Mouse (Mus musculus) hindbrain, embryonic 12.5 days (tissue): ENCODE data around the gene Lyl1. TPM values are rescaled to one million over a fixed set of nuclear protein-coding genes. Genes with fewer than 3 reads are reported as not detected.

ENCODE experiments used
- ATAC-seq: fragments of 200-750 bp; cut with Nextera tagmentation; 2 replicates; pipeline ENCODE4 v1.8.0; 2017; ENCODE audit warnings: moderate TSS enrichment; ENCODE audit not compliant: low FRiP score
- H3K27ac ChIP-seq: fragments of 300-500 bp; sonication (generic); 2 replicates; pipeline ENCODE4 v1.5.1; 2016; ENCODE audit warnings: mild to moderate bottlenecking
- H3K27me3 ChIP-seq: fragments of 300-500 bp; sonication (generic); 2 replicates; pipeline ENCODE4 v1.6.1; 2016; ENCODE audit warnings: mild to moderate bottlenecking
- H3K36me3 ChIP-seq: fragments of 300-500 bp; sonication (generic); 2 replicates; pipeline ENCODE4 v1.6.1; 2016; ENCODE audit warnings: mild to moderate bottlenecking
- H3K4me1 ChIP-seq: fragments of 300-500 bp; sonication (generic); 2 replicates; pipeline ENCODE4 v1.6.1; 2016
- H3K4me2 ChIP-seq: fragments of 300-500 bp; sonication (generic); replicated peaks from 2 replicates; pipeline ENCODE4 v1.6.1; 2016; ENCODE audit warnings: mild to moderate bottlenecking
- H3K4me3 ChIP-seq: fragments of 300-500 bp; sonication (generic); 2 replicates; pipeline ENCODE4 v1.5.1; 2016; ENCODE audit warnings: mild to moderate bottlenecking
- H3K9ac ChIP-seq: fragments of 300-500 bp; sonication (generic); 2 replicates; pipeline ENCODE4 v1.6.1; 2016; ENCODE audit warnings: mild to moderate bottlenecking, moderate library complexity
- H3K9me3 ChIP-seq: fragments of 300-500 bp; sonication (generic); replicated peaks from 2 replicates; pipeline ENCODE4 v1.6.1; 2016; ENCODE audit warnings: mild to moderate bottlenecking
- WGBS: fragments of 180-500 bp; shearing (Covaris S2); methylation state at CpG from one replicate; pipeline ENCODE4 v1.1.7; 2016; 5-methylcytosine and 5-hydroxymethylcytosine counted together
- polyA plus RNA-seq: library from polyadenylated mRNA; unstranded; fragments of >200 nt; fragmentation: Nextera tagmentation; extraction: Ambion mirVana; gene quantifications from 2 replicates; pipeline ENCODE4 v1.2.1, GENCODE M21; 2016

Gene Lyl1
- polyA plus RNA-seq, 1 experiment from 2014 or later = 4.6 TPM

DNA sequence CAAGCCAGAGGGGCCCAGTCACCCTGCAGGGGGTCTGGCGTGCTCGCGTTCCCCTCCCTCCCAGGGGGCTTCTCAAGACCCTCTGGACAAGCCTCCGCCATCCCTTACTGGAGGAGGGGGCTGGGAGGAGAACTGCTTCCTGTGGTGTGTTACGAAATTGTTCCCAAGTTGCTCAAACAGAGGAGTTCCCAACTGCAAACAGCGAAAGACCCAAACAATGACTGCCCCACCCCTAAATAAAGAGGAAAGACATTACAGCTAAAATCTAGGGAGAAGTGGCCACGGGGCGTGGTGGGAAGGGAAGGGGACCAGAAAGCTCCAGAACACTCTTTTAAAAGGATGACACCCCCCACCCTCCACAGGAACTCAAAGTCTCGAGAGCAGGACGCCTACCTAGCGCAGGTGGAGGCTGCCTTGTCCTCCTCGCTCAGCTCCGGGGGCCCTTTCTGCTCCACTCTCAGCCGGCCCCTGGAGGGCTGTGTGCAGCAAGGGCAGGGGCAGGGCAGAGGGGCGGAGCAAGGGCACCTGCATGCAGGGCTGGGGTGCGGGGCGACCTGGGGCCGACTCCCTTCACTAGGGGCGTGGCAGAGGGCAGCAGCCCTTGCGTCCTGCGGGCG lies 6.1 kb downstream of the Lyl1 start:
- Histone ChIP-seq H3K4me1 (peaks cover 73% of the 10 kb centered on the region), H3K27ac (peak overlapping the region; percentile 75)
- 6% methylated on average over 22 of the region's 22 CpGs for WGBS

DNA sequence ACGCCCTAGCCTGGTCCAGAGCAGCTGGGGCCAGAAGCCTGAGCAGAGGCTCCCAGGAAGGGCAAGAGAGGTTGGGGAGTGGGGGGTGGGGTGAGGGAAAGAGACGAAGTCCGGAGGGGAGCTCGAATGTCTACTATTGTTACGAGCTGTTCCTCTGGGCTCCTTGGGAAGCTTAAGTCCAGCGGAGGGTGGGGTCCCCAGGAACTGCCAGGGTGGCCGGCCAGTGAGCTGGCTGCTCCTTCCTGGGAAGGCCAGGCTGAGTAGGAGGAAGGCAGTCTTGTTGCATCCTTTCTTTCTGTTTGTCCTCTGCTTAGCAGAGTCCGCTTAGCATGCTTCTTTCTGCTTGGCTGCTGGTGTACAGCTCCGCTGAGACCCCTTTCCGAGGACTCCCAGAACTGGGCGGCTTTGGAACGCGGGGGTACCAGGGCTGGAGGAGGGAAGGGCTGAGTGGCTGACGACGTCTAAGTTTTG lies 6.8 kb downstream of the Lyl1 start:
- peaks cover 81% of the 10 kb centered on the region for H3K4me1 ChIP-seq
- H3K9ac ChIP-seq = peak overlapping the region; percentile 51
- WGBS = 4% methylated on average over 15 of the region's 15 CpGs
- H3K4me3 ChIP-seq = no peak overlapping the region
- no peaks in the 10 kb centered on the region for H3K9me3 ChIP-seq
- peaks cover 78% of the 10 kb centered on the region for H3K27me3 ChIP-seq
- H3K4me2 ChIP-seq = peak overlapping the region; percentile 41
- no peaks in the 10 kb centered on the region for H3K36me3 ChIP-seq
- H3K27ac ChIP-seq = peak overlapping the region; percentile 75
- no peak for ATAC-seq

More for the DNA sequence above, 6.1 kb downstream of the Lyl1 start:
- Histone ChIP-seq H3K9ac (peak overlapping the region; percentile 59; the same call in 1 of the 2 replicates), H3K4me2 (peak overlapping the region; percentile 41), H3K9me3 (no peaks in the 10 kb centered on the region), H3K27me3 (peaks cover 79% of the 10 kb centered on the region), H3K4me3 (peak overlapping the region; percentile 23), H3K36me3 (no peaks in the 10 kb centered on the region)
- no peak for ATAC-seq

GRCm38 (mm10) chr8:84708774-84709475 lies 7.7 kb downstream of the Lyl1 start:
- 0 out of 2 replicates have a peak overlapping the region, but pooled peaks have one; percentile 13 for H3K9ac ChIP-seq
- peak overlapping the region; percentile 68; the same call in 1 of the 2 replicates for H3K27ac ChIP-seq
- H3K4me1 ChIP-seq = peaks cover 85% of the 10 kb centered on the region
- WGBS = 11% methylated on average over 12 of the region's 12 CpGs
- H3K4me3 ChIP-seq = no peak overlapping the region
- ATAC-seq = peak; percentile 62
- no peaks in the 10 kb centered on the region for H3K9me3 ChIP-seq
- 0 out of 2 replicates have a peak overlapping the region, but pooled peaks have one; percentile 19 for H3K4me2 ChIP-seq
- no peaks in the 10 kb centered on the region for H3K36me3 ChIP-seq
- peaks cover 78% of the 10 kb centered on the region for H3K27me3 ChIP-seq

DNA sequence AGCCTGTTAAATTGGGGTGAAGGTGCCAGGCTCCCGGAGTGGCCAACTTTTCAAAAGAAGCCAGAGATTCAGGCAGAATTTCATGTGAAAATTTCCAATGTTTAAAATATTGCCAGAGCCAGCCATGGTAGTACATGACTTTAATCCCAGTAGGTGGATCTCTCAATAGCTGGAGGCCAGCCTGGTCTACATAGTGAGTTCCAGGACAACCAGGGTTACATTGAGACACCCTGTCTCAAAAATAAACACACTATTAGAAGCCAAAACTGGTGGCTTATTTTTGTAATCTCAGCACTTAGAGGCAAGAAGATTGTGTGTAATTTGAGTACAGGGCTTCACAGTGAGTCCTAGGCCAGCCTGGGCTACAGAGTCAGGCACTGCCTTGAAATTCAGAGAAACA lies 8.7 kb downstream of the Lyl1 start:
- Histone ChIP-seq H3K27ac (peak overlapping the region; percentile 57), H3K4me2 (no peak overlapping the region), H3K27me3 (peaks cover 78% of the 10 kb centered on the region), H3K9me3 (no peaks in the 10 kb centered on the region), H3K4me3 (no peak overlapping the region), H3K36me3 (no peaks in the 10 kb centered on the region), H3K9ac (no peak overlapping the region), H3K4me1 (peaks cover 90% of the 10 kb centered on the region)
- ATAC-seq = no peak
- 95% methylated on average over 1 of the region's 1 CpGs for WGBS

GRCm38 (mm10) chr8:84711312-84711711 lies 10.1 kb downstream of the Lyl1 start:
- H3K9me3 ChIP-seq = no peaks in the 10 kb centered on the region
- H3K27ac ChIP-seq = peak overlapping the region; percentile 93
- no peak overlapping the region for H3K4me3 ChIP-seq
- peaks cover 77% of the 10 kb centered on the region for H3K27me3 ChIP-seq
- 0 out of 2 replicates have a peak overlapping the region, but pooled peaks have one; percentile 4 for H3K4me2 ChIP-seq
- H3K36me3 ChIP-seq = no peaks in the 10 kb centered on the region
- peaks cover 90% of the 10 kb centered on the region for H3K4me1 ChIP-seq
- H3K9ac ChIP-seq = peak overlapping the region; percentile 24
- no peak for ATAC-seq
- whole genome bisulfite sequencing = 39% methylated on average over 3 of the region's 3 CpGs

DNA sequence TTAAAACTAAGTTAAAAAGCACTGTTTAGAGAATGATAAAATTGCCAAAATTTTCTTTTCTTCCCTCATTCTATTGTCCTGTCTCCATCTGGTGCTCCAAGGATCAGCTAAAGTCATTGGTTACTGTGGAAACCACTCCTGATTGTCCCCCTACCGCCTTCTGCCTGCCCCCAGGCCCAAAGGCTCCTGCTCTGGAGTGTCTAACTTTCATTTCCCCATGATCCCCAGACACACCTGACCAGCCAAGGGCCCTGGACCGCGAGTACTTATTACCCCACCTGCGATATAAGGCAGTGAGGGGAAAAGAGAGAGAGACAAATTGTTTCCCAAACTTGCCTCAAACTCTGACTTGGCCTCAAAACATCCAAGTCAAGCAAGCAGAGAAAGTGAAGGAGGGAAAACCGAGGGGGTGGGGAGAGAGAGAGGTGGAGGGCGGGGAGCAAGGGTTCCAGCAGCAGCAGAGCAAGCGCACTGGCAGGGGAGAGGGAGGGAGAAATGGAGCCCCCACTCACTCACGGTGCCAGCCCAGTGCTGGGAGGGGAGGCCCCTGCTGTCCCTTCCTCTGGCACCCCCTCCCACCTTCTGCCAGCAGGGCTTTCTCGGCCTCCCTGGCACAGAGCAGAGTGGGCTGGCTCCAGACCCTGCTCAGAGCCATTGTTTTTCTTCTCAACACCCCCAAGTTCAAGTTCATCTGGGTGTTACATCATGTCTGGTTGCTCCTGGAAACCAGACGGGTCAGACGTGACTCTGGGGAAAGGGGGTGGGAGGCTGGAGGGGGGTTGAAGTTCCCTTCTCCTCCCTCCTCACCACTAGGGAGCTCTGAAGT lies 10.9 kb downstream of the Lyl1 start:
- no peaks in the 10 kb centered on the region for H3K36me3 ChIP-seq
- peaks cover 76% of the 10 kb centered on the region for H3K27me3 ChIP-seq
- H3K9me3 ChIP-seq = no peaks in the 10 kb centered on the region
- no peak overlapping the region for H3K4me2 ChIP-seq
- ATAC-seq = peak; percentile 88
- peak overlapping the region; percentile 93 for H3K27ac ChIP-seq
- WGBS = 19% methylated on average over 10 of the region's 11 CpGs
- H3K9ac ChIP-seq = peak overlapping the region; percentile 24
- peaks cover 86% of the 10 kb centered on the region for H3K4me1 ChIP-seq
- no peak overlapping the region for H3K4me3 ChIP-seq

DNA sequence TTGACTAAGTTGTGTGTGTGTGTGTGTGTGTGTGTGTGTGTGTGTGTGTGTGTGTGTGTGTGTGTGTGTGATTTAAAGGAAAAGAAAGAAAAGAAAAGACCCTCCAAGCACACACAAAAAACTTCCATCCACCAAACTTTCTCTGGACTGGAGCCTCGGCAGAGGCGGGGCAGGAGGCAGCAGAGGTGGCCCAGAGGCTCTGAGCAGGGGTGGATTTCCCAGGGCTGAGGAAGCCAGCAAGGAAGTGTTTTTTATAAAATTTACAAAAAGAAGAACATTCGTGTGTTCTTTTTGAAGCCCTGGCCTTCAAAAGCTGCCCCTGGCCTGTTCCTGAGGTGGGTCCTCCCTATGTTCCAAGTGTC lies 11.5 kb downstream of the Lyl1 start:
- no peak overlapping the region for H3K4me3 ChIP-seq
- ATAC-seq = peak; percentile 32; the same call in 1 of the 2 replicates
- H3K27me3 ChIP-seq = peaks cover 76% of the 10 kb centered on the region
- H3K36me3 ChIP-seq = no peaks in the 10 kb centered on the region
- H3K27ac ChIP-seq = peak overlapping the region; percentile 93
- 15% methylated on average over 3 of the region's 3 CpGs for WGBS
- H3K9me3 ChIP-seq = no peaks in the 10 kb centered on the region
- peak overlapping the region; percentile 32 for H3K9ac ChIP-seq
- H3K4me1 ChIP-seq = peaks cover 80% of the 10 kb centered on the region
- H3K4me2 ChIP-seq = no peak overlapping the region

DNA sequence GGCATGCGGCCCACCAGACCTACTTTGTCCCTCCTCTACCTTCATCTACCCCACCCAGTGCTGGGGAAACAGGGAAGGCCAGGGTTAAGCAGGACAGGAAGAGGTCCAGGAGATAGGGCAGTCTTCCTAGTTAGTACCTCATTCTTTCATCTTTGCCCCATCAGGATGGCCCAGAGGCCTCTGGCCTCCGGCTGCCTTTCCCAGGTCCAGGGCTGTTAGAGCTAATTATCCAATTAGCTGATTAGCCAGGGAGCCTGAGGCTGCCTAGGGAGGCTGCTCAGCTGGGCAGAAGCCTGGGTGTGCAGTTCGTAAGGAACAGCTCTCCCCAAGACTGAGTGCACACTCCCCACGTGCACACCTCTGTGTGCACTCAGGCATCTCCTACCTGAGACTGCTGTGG lies 12.1 kb downstream of the Lyl1 start:
- H3K27me3 ChIP-seq = peaks cover 76% of the 10 kb centered on the region
- WGBS = 43% methylated on average over 4 of the region's 4 CpGs
- no peaks in the 10 kb centered on the region for H3K36me3 ChIP-seq
- H3K27ac ChIP-seq = peak overlapping the region; percentile 93
- no peak overlapping the region for H3K4me2 ChIP-seq
- no peak overlapping the region for H3K4me3 ChIP-seq
- peaks cover 74% of the 10 kb centered on the region for H3K4me1 ChIP-seq
- H3K9me3 ChIP-seq = no peaks in the 10 kb centered on the region
- no peak for ATAC-seq
- H3K9ac ChIP-seq = peak overlapping the region; percentile 48; the same call in 1 of the 2 replicates

DNA sequence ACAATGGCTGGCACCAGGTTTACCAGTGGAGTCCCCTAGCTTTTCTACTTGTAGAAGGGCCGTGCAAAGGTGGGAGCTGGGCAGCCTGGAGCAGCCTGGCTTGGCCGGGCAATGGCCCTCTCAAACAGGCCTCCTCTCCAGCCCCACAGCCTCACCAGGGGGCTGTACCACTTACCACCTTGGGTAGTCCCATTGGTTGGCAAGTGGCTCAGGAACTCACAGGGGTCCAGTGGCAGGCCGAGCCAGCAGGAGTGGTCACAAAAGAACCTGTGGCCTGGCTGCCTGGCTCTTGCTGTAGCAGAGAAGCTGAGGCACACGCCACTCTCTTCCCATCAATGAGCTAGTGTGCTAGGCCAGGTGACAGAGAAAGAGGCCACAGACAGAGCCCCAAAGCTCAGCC lies 12.9 kb downstream of the Lyl1 start:
- WGBS = 57% methylated on average over 4 of the region's 4 CpGs
- Histone ChIP-seq H3K4me3 (no peak overlapping the region), H3K27ac (peak overlapping the region; percentile 93), H3K36me3 (no peaks in the 10 kb centered on the region), H3K4me1 (peaks cover 68% of the 10 kb centered on the region), H3K4me2 (no peak overlapping the region), H3K9me3 (no peaks in the 10 kb centered on the region), H3K27me3 (peaks cover 78% of the 10 kb centered on the region), H3K9ac (peak overlapping the region; percentile 25; the same call in 1 of the 2 replicates)
- no peak for ATAC-seq

DNA sequence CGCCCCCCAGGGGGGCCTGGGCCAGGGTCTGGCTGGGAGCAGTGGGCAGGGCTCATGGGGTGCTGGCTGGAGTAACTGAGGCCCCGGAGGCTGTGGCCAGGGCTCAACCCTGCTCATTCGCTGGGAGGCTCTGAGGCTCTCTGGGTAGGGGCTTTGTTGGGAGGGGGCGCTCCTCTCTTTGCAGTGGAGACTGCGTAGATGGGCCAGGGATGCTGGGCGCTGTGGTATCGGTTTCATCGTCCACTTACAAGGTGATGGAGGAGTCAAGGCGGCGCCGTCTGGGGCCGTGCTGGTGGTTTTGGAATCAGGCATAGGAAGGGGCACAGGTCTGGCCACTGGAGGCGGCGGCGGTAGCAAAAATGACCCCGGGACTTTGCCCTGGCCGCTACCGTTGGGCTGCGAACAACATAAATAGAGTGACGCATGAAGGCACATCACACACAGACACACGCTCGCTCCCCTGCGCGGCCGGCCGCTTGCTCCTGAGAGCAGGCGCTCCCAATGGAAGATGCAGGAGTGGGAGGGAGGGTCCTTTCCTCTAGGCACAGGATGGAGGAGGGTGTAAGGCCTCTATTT lies 14.7 kb downstream of the Lyl1 start:
- WGBS = 5% methylated on average over 27 of the region's 27 CpGs
- peaks cover 52% of the 10 kb centered on the region for H3K4me1 ChIP-seq
- 0 out of 2 replicates have a peak overlapping the region, but pooled peaks have one; percentile 18 for H3K27ac ChIP-seq
- peak overlapping the region; percentile 12; the same call in 1 of the 2 replicates for H3K4me3 ChIP-seq
- no peak for ATAC-seq
- peak overlapping the region; percentile 50 for H3K9ac ChIP-seq
- peak overlapping the region; percentile 43 for H3K4me2 ChIP-seq
- peaks cover 85% of the 10 kb centered on the region for H3K27me3 ChIP-seq
- no peaks in the 10 kb centered on the region for H3K9me3 ChIP-seq
- H3K36me3 ChIP-seq = peaks cover 6% of the 10 kb centered on the region; the same call in 1 of the 2 replicates

DNA sequence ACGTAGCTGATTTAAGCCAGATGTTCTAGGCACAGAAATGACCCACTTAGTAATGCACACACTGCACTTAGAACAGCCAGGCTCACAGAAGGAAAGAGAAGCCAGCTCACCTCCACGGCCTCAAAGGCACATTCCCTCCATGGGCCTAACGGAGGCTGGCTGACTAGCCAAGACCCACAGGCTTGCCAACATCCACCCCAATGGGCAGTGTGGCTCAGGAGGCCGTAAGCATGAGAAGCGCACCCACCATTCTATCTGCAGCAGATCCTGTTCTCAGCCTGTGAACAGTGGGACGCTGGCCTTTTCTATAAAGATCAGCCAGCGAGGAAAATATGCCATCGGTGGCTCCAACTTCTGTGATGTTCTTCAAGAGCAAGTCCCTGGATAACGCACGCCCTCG lies 15.5 kb downstream of the Lyl1 start:
- Histone ChIP-seq H3K9me3 (no peaks in the 10 kb centered on the region), H3K27ac (0 out of 2 replicates have a peak overlapping the region, but pooled peaks have one; percentile 12), H3K9ac (no peak overlapping the region), H3K36me3 (peaks cover 6% of the 10 kb centered on the region; the same call in 1 of the 2 replicates), H3K4me2 (no peak overlapping the region), H3K27me3 (peaks cover 85% of the 10 kb centered on the region), H3K4me3 (no peak overlapping the region), H3K4me1 (peaks cover 50% of the 10 kb centered on the region)
- no peak for ATAC-seq
- WGBS = 83% methylated on average over 11 of the region's 11 CpGs
